Mouse (Mus musculus): Measurements from ENCODE around the gene Ccdc122. TPM values are rescaled to one million over a fixed set of nuclear protein-coding genes. Genes with fewer than 3 reads are reported as not detected.

Gene Ccdc122
- polyA plus RNA-seq, 1 experiment from 2014 or later: 2.9 TPM

DNA sequence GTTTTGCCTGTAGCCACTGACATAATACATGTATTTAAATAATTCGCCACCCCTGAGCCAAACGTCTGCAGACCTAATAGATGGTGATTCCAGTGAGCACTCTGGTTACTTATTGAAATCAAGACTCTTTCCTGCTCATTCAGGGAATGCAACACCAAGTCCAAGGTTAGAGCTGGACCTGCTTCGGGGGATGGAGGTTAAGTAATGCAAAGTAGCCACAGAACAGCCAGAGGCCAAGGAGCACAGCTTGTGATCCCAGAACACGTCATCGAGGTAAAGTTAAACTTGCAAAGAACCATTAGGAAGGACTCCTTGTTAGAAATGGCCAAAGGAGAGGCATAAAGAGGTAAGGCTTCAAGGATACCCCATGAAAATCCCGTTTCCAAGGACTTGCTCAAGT is 114.0 kb downstream of the Ccdc122 start:
- H3K4me1 ChIP-seq (ENCODE audit: control insufficient read depth, insufficient read depth, low read length): no peaks in the 10 kb centered on the region
- H3K4me2 ChIP-seq (ENCODE audit: low read depth, low read length): no peak overlapping the region
- 80% methylated on average over 6 of the region's 6 CpGs for WGBS
- H3K9me3 ChIP-seq (ENCODE audit: control insufficient read depth, low read length): no peaks in the 10 kb centered on the region
- ATAC-seq: no peak
- H3K27ac ChIP-seq (ENCODE audit: low read length): no peak overlapping the region
- H3K27me3 ChIP-seq (replicated peaks; ENCODE audit: control insufficient read depth, insufficient read depth, low read length): no peaks in the 10 kb centered on the region
- H3K9ac ChIP-seq (ENCODE audit: low read depth, low read length): no peak overlapping the region
- no peak overlapping the region for H3K4me3 ChIP-seq (ENCODE audit: low read length)
- H3K36me3 ChIP-seq (ENCODE audit: control insufficient read depth, insufficient read depth, low read length): no peaks in the 10 kb centered on the region

DNA sequence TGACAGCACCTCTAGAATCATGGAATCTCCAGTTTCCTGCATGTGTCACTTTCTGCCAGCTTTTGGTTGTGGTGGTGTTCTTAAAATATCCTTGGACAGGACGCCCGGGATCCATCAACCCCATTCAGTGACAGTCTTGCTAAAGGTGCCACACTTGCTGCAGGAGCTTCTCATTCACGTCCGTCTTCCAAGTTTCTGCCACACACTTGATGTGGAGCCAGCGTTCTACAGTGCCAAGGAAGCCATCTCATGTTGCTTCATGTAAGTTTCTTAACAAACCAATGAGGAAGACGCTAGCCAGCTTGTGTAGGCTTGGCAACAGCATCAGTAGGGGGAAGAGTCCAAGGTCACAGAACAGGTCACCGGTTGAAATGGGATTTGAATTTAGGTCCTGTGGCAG is 114.9 kb downstream of the Ccdc122 start:
- H3K4me2 ChIP-seq (ENCODE audit: low read depth, low read length): no peak overlapping the region
- no peak overlapping the region for H3K27ac ChIP-seq (ENCODE audit: low read length)
- H3K36me3 ChIP-seq (ENCODE audit: control insufficient read depth, insufficient read depth, low read length): no peaks in the 10 kb centered on the region
- no peak overlapping the region for H3K9ac ChIP-seq (ENCODE audit: low read depth, low read length)
- no peak for ATAC-seq
- 90% methylated on average over 7 of the region's 7 CpGs for WGBS
- no peak overlapping the region for H3K4me3 ChIP-seq (ENCODE audit: low read length)
- H3K27me3 ChIP-seq (replicated peaks; ENCODE audit: control insufficient read depth, insufficient read depth, low read length): peaks cover 5% of the 10 kb centered on the region; the same call in 1 of the 2 replicates
- no peaks in the 10 kb centered on the region for H3K9me3 ChIP-seq (ENCODE audit: control insufficient read depth, low read length)
- no peaks in the 10 kb centered on the region for H3K4me1 ChIP-seq (ENCODE audit: control insufficient read depth, insufficient read depth, low read length)

DNA sequence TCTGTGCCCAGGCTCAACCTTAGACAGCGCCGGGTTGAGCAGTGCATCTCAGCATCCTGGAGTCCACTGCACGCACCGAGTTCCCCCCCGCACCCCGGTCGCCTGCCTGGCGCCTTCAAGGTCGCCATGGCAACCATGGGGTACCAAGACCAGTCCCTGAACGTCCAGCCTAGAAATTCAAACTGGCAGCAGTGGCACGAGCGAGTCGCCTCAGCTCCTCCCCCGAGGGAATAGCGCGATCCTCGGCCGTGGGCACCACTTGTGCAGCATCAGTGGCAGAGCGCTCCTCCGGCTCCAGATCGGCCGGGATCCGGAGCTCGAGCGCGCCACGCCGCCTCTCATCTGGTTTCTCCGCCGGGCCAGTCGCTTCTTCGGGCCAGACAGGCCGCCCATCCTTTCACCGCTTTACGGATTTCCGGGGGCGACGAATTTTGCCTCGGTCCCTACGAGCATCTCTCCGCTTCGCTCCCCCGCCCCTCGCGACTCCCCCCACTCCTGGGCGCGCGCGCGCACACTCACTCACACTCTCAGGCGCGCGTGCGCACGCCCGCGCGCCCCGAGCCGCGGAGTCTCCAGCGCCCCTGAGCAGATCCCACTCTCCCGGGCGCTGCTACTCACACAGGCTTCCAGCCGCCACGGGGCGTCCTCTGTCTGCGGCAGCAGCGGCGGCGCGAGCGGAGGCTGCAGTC is 119.8 kb downstream of the Ccdc122 start, which contains the start of gene Enox1:
TSS of gene Enox1 (plus strand) at position 542 of the 689 bp plus-strand sequence.
- peak within 1 kb of the TSS; percentile 74 for H3K9ac ChIP-seq (ENCODE audit: low read depth, low read length)
- peaks cover 18% of the 10 kb centered on the region for H3K27me3 ChIP-seq (replicated peaks; ENCODE audit: control insufficient read depth, insufficient read depth, low read length)
- WGBS: under 1% methylated on average over 72 of the region's 73 CpGs
- H3K4me2 ChIP-seq (ENCODE audit: low read depth, low read length): peak within 1 kb of the TSS; percentile 99
- peak within 1 kb of the TSS; percentile 69 for H3K4me3 ChIP-seq (ENCODE audit: low read length)
- peak within 1 kb of the TSS; percentile 43; the same call in 1 of the 2 replicates for H3K27ac ChIP-seq (ENCODE audit: low read length)
- no peaks in the 10 kb centered on the region for H3K36me3 ChIP-seq (ENCODE audit: control insufficient read depth, insufficient read depth, low read length)
- H3K9me3 ChIP-seq (ENCODE audit: control insufficient read depth, low read length): no peaks in the 10 kb centered on the region
- peak; percentile 83 for ATAC-seq
- peaks cover 11% of the 10 kb centered on the region; the same call in 1 of the 2 replicates for H3K4me1 ChIP-seq (ENCODE audit: control insufficient read depth, insufficient read depth, low read length)

DNA sequence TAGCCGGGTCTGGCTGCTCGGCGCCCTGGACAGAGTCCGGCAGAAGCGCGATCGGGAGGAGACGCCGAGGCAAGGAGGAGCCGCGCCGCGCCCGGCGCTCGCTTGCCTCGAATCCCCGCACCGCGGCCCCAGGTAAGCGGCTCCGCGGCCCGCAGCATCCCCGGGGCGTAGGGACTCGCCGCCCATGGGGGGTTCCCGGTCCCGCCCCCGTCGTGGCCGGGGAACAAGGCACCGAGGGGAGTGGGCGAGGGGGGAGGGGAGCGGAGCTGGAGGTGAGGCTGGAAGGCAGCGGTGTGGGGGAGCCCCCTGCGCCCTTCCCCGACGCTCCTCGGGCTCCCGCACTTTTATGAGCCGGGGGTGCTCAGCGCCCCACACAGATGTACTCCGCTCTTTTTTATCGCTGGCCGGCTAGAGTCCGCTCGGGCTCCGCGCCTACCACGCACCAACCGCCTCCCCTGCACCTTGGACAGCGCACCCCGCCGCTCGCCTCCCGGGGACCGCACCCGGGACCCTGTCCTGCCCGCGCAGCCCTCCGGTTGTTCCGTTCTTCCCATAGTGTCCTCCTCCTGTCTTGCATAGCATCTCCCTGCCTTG is 120.4 kb downstream of the Ccdc122 start:
- peak overlapping the region; percentile 99 for H3K4me2 ChIP-seq (ENCODE audit: low read depth, low read length)
- H3K9me3 ChIP-seq (ENCODE audit: control insufficient read depth, low read length): no peaks in the 10 kb centered on the region
- ATAC-seq: peak; percentile 68
- whole genome bisulfite sequencing: under 1% methylated on average over 63 of the region's 64 CpGs
- H3K9ac ChIP-seq (ENCODE audit: low read depth, low read length): peak overlapping the region; percentile 74
- H3K27me3 ChIP-seq (replicated peaks; ENCODE audit: control insufficient read depth, insufficient read depth, low read length): peaks cover 18% of the 10 kb centered on the region
- H3K4me3 ChIP-seq (ENCODE audit: low read length): peak overlapping the region; percentile 69
- H3K36me3 ChIP-seq (ENCODE audit: control insufficient read depth, insufficient read depth, low read length): no peaks in the 10 kb centered on the region
- H3K4me1 ChIP-seq (ENCODE audit: control insufficient read depth, insufficient read depth, low read length): peaks cover 11% of the 10 kb centered on the region; the same call in 1 of the 2 replicates
- peak overlapping the region; percentile 43; the same call in 1 of the 2 replicates for H3K27ac ChIP-seq (ENCODE audit: low read length)

DNA sequence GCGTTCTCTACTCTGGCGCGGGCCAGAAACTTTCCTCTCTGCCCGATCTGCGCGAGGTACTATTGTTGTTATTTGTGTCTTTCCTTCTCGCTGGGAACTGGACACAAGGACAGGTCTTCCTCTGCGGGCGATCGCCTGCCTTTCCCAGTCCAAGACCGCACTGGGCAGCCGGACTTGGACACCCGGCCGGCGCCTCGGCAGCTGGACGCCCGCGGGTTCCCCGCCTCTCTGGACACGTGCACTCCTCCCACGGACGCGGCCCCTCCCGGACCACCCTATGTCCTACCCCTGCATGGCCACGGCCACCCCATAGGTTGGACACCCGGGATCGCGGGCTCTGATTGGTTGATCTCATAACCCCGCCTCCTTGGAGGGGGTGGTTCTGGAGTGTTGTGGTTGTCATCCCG is 120.9 kb downstream of the Ccdc122 start:
- ATAC-seq: peak; percentile 74
- H3K9ac ChIP-seq (ENCODE audit: low read depth, low read length): peak overlapping the region; percentile 74
- no peaks in the 10 kb centered on the region for H3K36me3 ChIP-seq (ENCODE audit: control insufficient read depth, insufficient read depth, low read length)
- peak overlapping the region; percentile 69 for H3K4me3 ChIP-seq (ENCODE audit: low read length)
- H3K27ac ChIP-seq (ENCODE audit: low read length): no peak overlapping the region
- H3K9me3 ChIP-seq (ENCODE audit: control insufficient read depth, low read length): no peaks in the 10 kb centered on the region
- 1% methylated on average over 31 of the region's 31 CpGs for WGBS
- peak overlapping the region; percentile 99 for H3K4me2 ChIP-seq (ENCODE audit: low read depth, low read length)
- peaks cover 18% of the 10 kb centered on the region for H3K27me3 ChIP-seq (replicated peaks; ENCODE audit: control insufficient read depth, insufficient read depth, low read length)
- peaks cover 11% of the 10 kb centered on the region; the same call in 1 of the 2 replicates for H3K4me1 ChIP-seq (ENCODE audit: control insufficient read depth, insufficient read depth, low read length)

DNA sequence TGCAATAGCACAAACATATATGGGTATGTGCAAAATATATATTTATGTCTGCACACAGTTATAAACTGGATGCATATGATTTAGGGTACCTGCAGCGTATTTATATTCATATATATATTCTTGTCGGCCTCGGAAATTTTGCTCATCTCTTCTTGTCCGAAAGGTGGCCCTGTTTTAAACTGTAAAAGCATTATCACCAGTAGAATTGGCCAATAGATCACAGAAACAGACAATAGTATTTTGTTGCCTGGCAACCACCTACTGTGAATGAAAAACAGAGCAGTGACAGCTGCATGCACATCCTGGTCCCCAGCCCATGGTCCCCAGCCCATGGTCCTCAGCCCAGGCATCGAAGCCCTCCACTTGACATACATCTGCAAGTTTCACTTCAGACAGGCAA is 122.8 kb downstream of the Ccdc122 start:
- Histone ChIP-seq H3K27me3 (replicated peaks; ENCODE audit: control insufficient read depth, insufficient read depth, low read length) (peaks cover 18% of the 10 kb centered on the region), H3K4me1 (ENCODE audit: control insufficient read depth, insufficient read depth, low read length) (peaks cover 11% of the 10 kb centered on the region; the same call in 1 of the 2 replicates), H3K9ac (ENCODE audit: low read depth, low read length) (no peak overlapping the region), H3K36me3 (ENCODE audit: control insufficient read depth, insufficient read depth, low read length) (no peaks in the 10 kb centered on the region), H3K4me2 (ENCODE audit: low read depth, low read length) (no peak overlapping the region), H3K9me3 (ENCODE audit: control insufficient read depth, low read length) (no peaks in the 10 kb centered on the region), H3K4me3 (ENCODE audit: low read length) (no peak overlapping the region), H3K27ac (ENCODE audit: low read length) (no peak overlapping the region)
- 66% methylated on average over 5 of the region's 5 CpGs for WGBS
- ATAC-seq: no peak

Other genes with a start within 250 kb of the Ccdc122 start
- gene Lacc1, start 132 bp downstream of the Ccdc122 start, polyA plus RNA-seq (2015; fragmentation: Nextera tagmentation; extraction: Ambion mirVana): 8.8 and 9.1 TPM in 2 replicates
- 4.0 and 4.4 TPM in 2 replicates for gene Enox1, start 120.0 kb downstream of the Ccdc122 start, polyA plus RNA-seq (2015; fragmentation: Nextera tagmentation; extraction: Ambion mirVana)